ENCODE assay signal across 8 mouse cellular contexts in genomic region chrX:136171189-136172117, GRCm38 (mm10). TPM values are rescaled to one million over a fixed set of nuclear protein-coding genes. Genes with fewer than 3 reads are reported as not detected.
DNase-seq lines count a peak whose midpoint lies in the region; ATAC-seq and TF ChIP-seq lines count a peak whose summit lies in the region.

No protein-coding gene starts in this region.

- no peak for TF ChIP-seq CTCF in thymus, adult 2 months (IDR thresholded peaks at IDR 0.05; ENCODE audit: borderline replicate concordance, control insufficient read depth, extremely low read depth, insufficient read depth, low read length, poor library complexity)

- intact Hi-C loops in left cerebral cortex, postnatal 10 days (cut with DNase I), result no loop called here

- peak; percentile 1 for DNase-seq in thymus, adult 2 months
- DNase-seq in thymus, adult 18-20 months, result no peak
- peak; percentile 70 for DNase-seq in embryo, embryonic 9.5 days (ENCODE audit: extremely low spot score)
- DNase-seq in gastrocnemius, postnatal 25 days, result peak; percentile 58
- DNase-seq in left cerebral cortex, postnatal 10 days (ENCODE audit: extremely low spot score in 1 of 2, low spot score in 2 of 2), result peak; percentile 56 to 79
- peak; percentile 42 to 44 for DNase-seq in right cerebral cortex, postnatal 36 days (ENCODE audit: low spot score in 2 of 2)

- no peaks in the 10 kb centered on the region for H3K9me3 ChIP-seq in intestine, embryonic 16.5 days (ENCODE audit: control insufficient read depth, low read length)

- peak overlapping the region; percentile 71 for H3K9ac ChIP-seq in intestine, embryonic 16.5 days (ENCODE audit: low read depth, low read length)

- peak overlapping the region; percentile 51 for H3K4me2 ChIP-seq in intestine, embryonic 16.5 days (ENCODE audit: low read depth, low read length)

- H3K36me3 ChIP-seq in thymus, adult 2 months (ENCODE audit: control insufficient read depth, insufficient read depth, low read length), result no peaks in the 10 kb centered on the region
- H3K36me3 ChIP-seq in intestine, embryonic 16.5 days (ENCODE audit: control insufficient read depth, insufficient read depth, low read length), result no peaks in the 10 kb centered on the region

- peak; percentile 70 for ATAC-seq in intestine, embryonic 16.5 days
- ATAC-seq in megakaryocyte, adult 5-6 weeks (ENCODE audit: poor library complexity, severe bottlenecking), result peak; percentile 63

- no peaks in the 10 kb centered on the region for H3K4me1 ChIP-seq in thymus, adult 2 months (replicated peaks; ENCODE audit: control insufficient read depth, insufficient read depth, low read length)
- peaks cover 3% of the 10 kb centered on the region for H3K4me1 ChIP-seq in intestine, embryonic 16.5 days (ENCODE audit: control insufficient read depth, insufficient read depth, low read length)

- no peak for TF ChIP-seq POLR2A in thymus, adult 2 months (IDR thresholded peaks at IDR 0.05; ENCODE audit: control insufficient read depth, extremely low read depth, insufficient read depth, low read length, poor library complexity)

- no peak overlapping the region for H3K27ac ChIP-seq in thymus, adult 2 months (ENCODE audit: control insufficient read depth, insufficient read depth, low read length)
- peak overlapping the region; percentile 90 for H3K27ac ChIP-seq in intestine, embryonic 16.5 days (ENCODE audit: low read length)

- H3K4me3 ChIP-seq in thymus, adult 2 months (ENCODE audit: control insufficient read depth, insufficient read depth, low read length), result peak overlapping the region; percentile 31
- H3K4me3 ChIP-seq in intestine, embryonic 16.5 days (ENCODE audit: low read length), result peak overlapping the region; percentile 60

- WGBS in thymus, adult 2 months, result 4% methylated on average over 24 of the region's 24 CpGs
- WGBS in intestine, embryonic 16.5 days, result 19% methylated on average over 24 of the region's 24 CpGs

- no peaks in the 10 kb centered on the region for H3K27me3 ChIP-seq in thymus, adult 2 months (ENCODE audit: control insufficient read depth, insufficient read depth, low read length)
- no peaks in the 10 kb centered on the region for H3K27me3 ChIP-seq in intestine, embryonic 16.5 days (replicated peaks; ENCODE audit: control insufficient read depth, insufficient read depth, low read length)

RNA-seq across cellular contexts. Expression of gene Tceal8, which starts 0.7 kb away (rescaled TPM):
- polyA plus RNA-seq in thymus, adult 2 months (2012; rRNA removed), result 0.96 and 1.2 TPM in 2 replicates
- 10 to 100 TPM; 13.9 to 18.7 TPM for total RNA-seq in gastrocnemius, postnatal 25 days (2021)
- polyA plus RNA-seq in intestine, embryonic 16.5 days (2015; fragmentation: Nextera tagmentation; extraction: Ambion mirVana), result 232 and 243 TPM in 2 replicates
- 10 to 100 TPM; 36.7 to 51.6 TPM for total RNA-seq in left cerebral cortex, postnatal 10 days (2021)
- 20.6 and 26.5 TPM in 2 replicates for total RNA-seq in megakaryocyte, adult 5-6 weeks (2015)
- total RNA-seq in megakaryocyte, adult 5-6 weeks (2017), result 34.4 and 39.0 TPM in 2 replicates

RNA-seq across cellular contexts. Expression of gene Tceal5, which starts 32.2 kb away (rescaled TPM):
- 0.12 TPM in 1 of 2 replicates, not detected in the other for polyA plus RNA-seq in thymus, adult 2 months (2012; rRNA removed)
- 10 to 100 TPM; 27.5 to 46.6 TPM for total RNA-seq in gastrocnemius, postnatal 25 days (2021)
- polyA plus RNA-seq in intestine, embryonic 16.5 days (2015; fragmentation: Nextera tagmentation; extraction: Ambion mirVana), result 3.8 and 4.3 TPM in 2 replicates
- total RNA-seq in left cerebral cortex, postnatal 10 days (2021), result 100 to 1,000 TPM in 1 of 2 experiments, 10 to 100 TPM in 1; 98.6 to 110 TPM
- total RNA-seq in megakaryocyte, adult 5-6 weeks (2015), result not detected in 2 replicates
- total RNA-seq in megakaryocyte, adult 5-6 weeks (2017), result not detected in 2 replicates

RNA-seq across cellular contexts. Expression of gene Bex4, which starts 32.7 kb away (rescaled TPM):
- not detected in 2 replicates for polyA plus RNA-seq in thymus, adult 2 months (2012; rRNA removed)
- not detected for total RNA-seq in gastrocnemius, postnatal 25 days (2021)
- polyA plus RNA-seq in intestine, embryonic 16.5 days (2015; fragmentation: Nextera tagmentation; extraction: Ambion mirVana), result 242 and 258 TPM in 2 replicates
- total RNA-seq in left cerebral cortex, postnatal 10 days (2021), result 10 to 100 TPM; 42.2 to 47.0 TPM
- 0.58 and 0.62 TPM in 2 replicates for total RNA-seq in megakaryocyte, adult 5-6 weeks (2015)
- 2.0 and 2.1 TPM in 2 replicates for total RNA-seq in megakaryocyte, adult 5-6 weeks (2017)

RNA-seq across cellular contexts. Expression of gene Tceal7, which starts 43.1 kb away (rescaled TPM):
- not detected in 2 replicates for polyA plus RNA-seq in thymus, adult 2 months (2012; rRNA removed)
- total RNA-seq in gastrocnemius, postnatal 25 days (2021), result 10 to 100 TPM; 65.8 to 81.0 TPM
- polyA plus RNA-seq in intestine, embryonic 16.5 days (2015; fragmentation: Nextera tagmentation; extraction: Ambion mirVana), result 0.84 and 0.95 TPM in 2 replicates
- 1 to 10 TPM; 4.7 to 8.1 TPM for total RNA-seq in left cerebral cortex, postnatal 10 days (2021)
- not detected in 2 replicates for total RNA-seq in megakaryocyte, adult 5-6 weeks (2015)
- not detected in 2 replicates for total RNA-seq in megakaryocyte, adult 5-6 weeks (2017)

RNA-seq across cellular contexts. Expression of gene Bex1, which starts 43.9 kb away (rescaled TPM):
- 1.5 and 2.1 TPM in 2 replicates for polyA plus RNA-seq in thymus, adult 2 months (2012; rRNA removed)
- total RNA-seq in gastrocnemius, postnatal 25 days (2021), result 10 to 100 TPM in 1 of 2 experiments, 1 to 10 TPM in 1; 9.9 to 26.7 TPM
- polyA plus RNA-seq in intestine, embryonic 16.5 days (2015; fragmentation: Nextera tagmentation; extraction: Ambion mirVana), result 151 and 167 TPM in 2 replicates
- 100 to 1,000 TPM; 151 to 158 TPM for total RNA-seq in left cerebral cortex, postnatal 10 days (2021)
- not detected in 2 replicates for total RNA-seq in megakaryocyte, adult 5-6 weeks (2015)
- not detected in 2 replicates for total RNA-seq in megakaryocyte, adult 5-6 weeks (2017)

Comparison
In these comparisons a context has a peak if more than half of its experiments do, and no peak if none do; other contexts are left out.
1. DNase-seq: peak in thymus, adult 2 months (single experiment), embryo, embryonic 9.5 days (single experiment), gastrocnemius, postnatal 25 days (single experiment), left cerebral cortex, postnatal 10 days (2 of 2) and right cerebral cortex, postnatal 36 days (2 of 2); none in thymus, adult 18-20 months (0 of 2).
2. RNA of gene Tceal5, which starts 32.2 kb away (total RNA-seq): 98.6 to 110 TPM in left cerebral cortex, postnatal 10 days and 27.5 to 46.6 TPM in gastrocnemius, postnatal 25 days; not detected in megakaryocyte, adult 5-6 weeks; every median in the first group is over 10 times any median in the second.
3. RNA of gene Bex4, which starts 32.7 kb away (total RNA-seq): 42.2 to 47.0 TPM in left cerebral cortex, postnatal 10 days; 0.58 to 2.1 TPM in megakaryocyte, adult 5-6 weeks and not detected in gastrocnemius, postnatal 25 days; every median in the first group is over 10 times any median in the second.